Mouse (Mus musculus) spleen, postnatal 4 days (tissue): ENCODE results near the gene Olfr1418.

ENCODE experiments used
- DNase-seq, 2 experiments: peaks; one replicate each; pipeline ENCODE4 v3.0.0; 2022; ENCODE audit warnings: low spot score in 2 of 2

Gene Olfr1418

DNA sequence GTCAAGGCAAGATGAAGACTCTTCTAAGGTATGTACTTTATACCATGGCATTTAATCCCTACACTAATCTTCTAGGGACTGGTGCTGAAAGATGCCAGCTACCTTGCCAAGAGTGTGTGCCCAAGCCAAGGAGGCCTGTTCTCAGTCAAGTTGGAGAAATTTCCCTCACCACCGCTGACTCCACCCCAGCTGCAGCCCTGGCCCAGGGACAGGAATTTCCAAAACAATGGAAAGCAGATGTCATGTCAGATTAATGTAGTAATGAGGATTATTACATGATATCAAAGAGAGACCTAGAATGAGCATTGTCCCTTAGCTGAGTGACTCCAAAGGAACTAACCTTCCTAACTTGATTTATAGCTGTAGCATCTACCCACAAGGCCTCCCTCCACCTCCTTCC, 50.0 kb downstream of the Olfr1418 start:
- no peak for DNase-seq

DNA sequence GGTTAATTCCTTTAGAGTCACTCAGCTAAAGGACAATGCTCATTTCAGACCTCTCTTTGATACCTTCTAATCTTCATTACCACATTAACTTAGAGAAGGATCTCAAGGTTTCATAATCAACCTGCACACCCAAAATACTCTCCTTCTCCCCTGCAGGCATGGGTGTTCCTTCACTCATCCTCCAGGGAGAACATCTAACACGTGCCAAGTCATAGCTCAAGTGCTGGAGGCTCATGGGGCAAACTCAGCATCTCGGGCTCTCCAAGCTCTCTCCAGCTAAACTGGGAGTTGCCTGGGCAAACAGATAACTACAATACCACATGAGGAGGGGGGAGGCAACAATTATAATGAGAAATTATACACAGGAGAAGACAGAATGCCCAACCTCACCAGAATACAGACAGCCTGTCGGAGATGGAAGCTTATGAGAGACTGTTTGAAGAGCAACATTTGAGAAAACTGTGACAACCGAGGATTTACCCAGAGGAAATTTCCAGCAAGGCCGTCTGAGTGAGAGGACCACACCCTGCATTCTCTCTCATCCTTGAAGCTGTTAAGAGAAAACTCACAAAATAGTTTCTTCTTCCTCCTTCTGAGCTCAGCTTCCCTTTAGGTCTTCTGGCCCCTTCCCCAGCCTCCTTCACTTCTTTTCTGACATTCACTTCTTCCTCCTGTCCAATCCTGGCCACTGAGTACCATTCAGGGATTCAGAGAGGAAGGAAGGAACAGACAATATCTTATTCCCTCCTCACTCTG, 50.7 kb downstream of the Olfr1418 start:
- DNase-seq: no peak

DNA sequence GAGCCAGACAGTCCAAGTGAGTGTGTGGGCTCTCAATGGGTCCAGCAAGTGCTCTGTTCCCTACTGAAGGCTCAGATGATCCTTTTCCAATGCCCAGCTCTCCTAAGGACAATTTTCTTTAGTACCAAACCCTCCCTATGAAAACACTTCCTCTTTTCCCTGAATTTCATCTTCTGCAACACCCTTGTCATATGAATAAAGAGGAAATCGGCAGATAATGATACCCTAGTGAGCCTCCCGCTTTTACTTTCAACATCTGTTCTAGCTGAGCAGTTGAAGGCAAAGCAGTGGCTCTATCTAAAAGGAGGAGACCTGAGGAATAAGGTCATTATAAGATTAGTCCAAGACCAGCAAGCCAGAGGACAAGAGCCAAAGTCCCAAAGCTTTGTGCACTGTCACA, 52.4 kb downstream of the Olfr1418 start:
- DNase-seq: no peak

DNA sequence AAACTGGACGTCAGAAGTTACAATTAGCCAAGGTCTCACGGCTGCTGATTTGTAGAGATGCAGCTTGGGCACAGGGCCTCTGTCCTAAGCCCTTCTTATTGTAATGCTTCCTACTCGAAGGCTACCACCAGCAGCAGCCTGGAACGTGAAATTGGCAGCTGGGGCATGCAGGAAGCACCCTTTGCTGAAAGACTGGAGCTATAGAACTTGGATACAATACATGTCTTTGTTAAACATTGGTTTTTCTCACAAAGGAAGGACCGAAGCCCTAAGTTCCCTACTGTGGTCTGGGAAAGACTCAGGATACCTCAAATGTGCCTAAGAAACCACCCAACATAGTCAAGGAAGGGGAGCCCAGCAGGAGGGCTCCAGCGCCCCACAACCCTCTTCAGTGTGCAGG, 53.0 kb downstream of the Olfr1418 start:
- no peak for DNase-seq

DNA sequence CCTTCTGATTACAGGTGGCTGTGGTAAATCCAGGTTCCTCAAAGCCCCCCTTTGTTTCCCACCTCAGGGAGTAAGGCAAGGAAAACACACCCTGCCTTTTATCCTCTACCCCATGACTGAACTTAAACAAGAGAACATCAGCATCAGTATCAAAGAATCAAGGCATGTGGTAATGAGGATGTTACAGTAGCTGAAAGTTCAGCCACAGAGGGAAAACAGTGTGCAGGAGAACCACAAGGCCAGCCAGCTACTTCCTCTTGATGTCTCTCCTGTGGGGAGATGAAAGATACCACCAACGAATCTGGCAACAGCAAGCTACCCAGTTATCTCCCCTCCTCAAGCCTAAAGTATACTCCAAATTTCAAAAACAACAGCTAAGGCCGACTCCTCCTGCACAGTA, 53.6 kb downstream of the Olfr1418 start:
- DNase-seq: no peak

DNA sequence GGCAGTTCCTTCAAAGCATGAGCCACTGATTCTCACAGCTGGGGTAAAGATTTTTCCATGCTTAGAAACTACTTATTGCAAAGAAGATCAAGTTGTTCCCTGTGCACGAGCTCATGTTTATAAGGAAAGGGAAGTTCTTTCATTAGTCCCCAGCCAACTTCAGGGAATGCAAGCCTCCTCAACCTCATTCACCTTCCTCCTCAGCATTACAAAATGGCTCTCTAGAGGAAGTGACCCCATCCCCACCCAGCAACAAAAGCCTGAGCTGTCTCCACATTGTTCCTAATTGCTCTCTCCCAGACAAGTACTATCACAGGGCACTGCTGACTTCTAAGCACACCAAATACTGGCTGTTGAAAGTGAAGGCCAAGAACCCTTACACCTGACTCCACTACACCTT, 56.4 kb downstream of the Olfr1418 start:
- DNase-seq: no peak
